Mouse (Mus musculus) liver, postnatal 0 days (tissue): ENCODE measurements around the gene Mmp17. TPM values are rescaled to one million over a fixed set of nuclear protein-coding genes. Genes with fewer than 3 reads are reported as not detected.

Source experiments
- ATAC-seq: fragments of 200-750 bp; cut with Nextera tagmentation; 2 replicates; pipeline ENCODE4 v1.8.0; 2017; ENCODE audit warnings: mild to moderate bottlenecking, moderate library complexity
- DNase-seq: peaks from one replicate; pipeline ENCODE4 v3.0.0-alpha.2; 2016
- H3K27ac ChIP-seq: fragments of 300-500 bp; sonication (generic); 2 replicates; pipeline ENCODE4 v1.5.1; 2014; ENCODE audit warnings: antibody characterized with exemption, moderate library complexity, mild to moderate bottlenecking, low read depth
- H3K27me3 ChIP-seq: fragments of 300-500 bp; sonication (generic); 2 replicates; pipeline ENCODE4 v1.6.1; 2014; ENCODE audit warnings: low read length, control low read depth, mixed read lengths; ENCODE audit not compliant: insufficient read depth
- H3K36me3 ChIP-seq: fragments of 300-500 bp; sonication (generic); replicated peaks from 2 replicates; pipeline ENCODE4 v1.6.1; 2014; ENCODE audit warnings: mild to moderate bottlenecking, control low read depth, low read length, moderate library complexity, mixed read lengths; ENCODE audit not compliant: insufficient read depth
- H3K4me1 ChIP-seq: fragments of 300-500 bp; sonication (generic); 2 replicates; pipeline ENCODE4 v1.6.1; 2014; ENCODE audit warnings: antibody characterized with exemption, mild to moderate bottlenecking, control low read depth; ENCODE audit not compliant: insufficient read depth
- H3K4me2 ChIP-seq: fragments of 300-500 bp; sonication (generic); 2 replicates; pipeline ENCODE4 v1.6.1; 2014; ENCODE audit warnings: low read depth, mild to moderate bottlenecking, low read length, moderate library complexity, mixed read lengths
- H3K4me3 ChIP-seq: fragments of 300-500 bp; sonication (generic); 2 replicates; pipeline ENCODE4 v1.5.1; 2014; ENCODE audit warnings: low read depth, low read length
- H3K9ac ChIP-seq: fragments of 300-500 bp; sonication (generic); replicated peaks from 2 replicates; pipeline ENCODE4 v1.6.1; 2014; ENCODE audit warnings: mild to moderate bottlenecking, moderate library complexity
- H3K9me3 ChIP-seq: fragments of 300-500 bp; sonication (generic); 2 replicates; pipeline ENCODE4 v1.6.1; 2016; ENCODE audit warnings: mild to moderate bottlenecking, control low read depth, low read length, mixed read lengths
- CTCF ChIP-seq: sonication (generic); IDR thresholded peaks from 2 replicates; pipeline ENCODE4 v1.5.1; 2016; ENCODE audit warnings: antibody characterized with exemption, low read depth
- EP300 ChIP-seq: IDR thresholded peaks from 2 replicates; pipeline ENCODE4 v1.6.1; 2016; ENCODE audit warnings: antibody characterized with exemption, low read depth, mild to moderate bottlenecking
- WGBS: fragments of 180-500 bp; shearing (Covaris S2); extraction: QIAGEN DNeasy Blood & Tissue Kit; methylation state at CpG from one replicate; pipeline ENCODE4 v1.1.7; 2014; ENCODE audit not compliant: insufficient replicate concordance; 5-methylcytosine and 5-hydroxymethylcytosine counted together
- polyA plus RNA-seq: library from polyadenylated mRNA; unstranded; fragments of >200 nt; fragmentation: Nextera tagmentation; extraction: Ambion mirVana; gene quantifications from 2 replicates; pipeline ENCODE4 v1.2.1, GENCODE M21; 2015

Gene Mmp17
- polyA plus RNA-seq, 1 experiment from 2014 or later = 0.07 TPM

- no peak for DNase-seq
- 91% methylated on average over 8 of the region's 8 CpGs for WGBS
- Histone ChIP-seq H3K4me3 (no peak overlapping the region), H3K36me3 (peaks cover 76% of the 10 kb centered on the region), H3K4me2 (no peak overlapping the region), H3K9me3 (no peaks in the 10 kb centered on the region), H3K9ac (no peak overlapping the region), H3K27ac (no peak overlapping the region), H3K27me3 (no peaks in the 10 kb centered on the region), H3K4me1 (no peaks in the 10 kb centered on the region)
- no peak for TF ChIP-seq CTCF
- no peak for TF ChIP-seq EP300
- no peak for ATAC-seq
Observed at GRCm38 (mm10) chr5:129562342-129562741, 21.6 kb upstream of the Mmp17 start.

DNA sequence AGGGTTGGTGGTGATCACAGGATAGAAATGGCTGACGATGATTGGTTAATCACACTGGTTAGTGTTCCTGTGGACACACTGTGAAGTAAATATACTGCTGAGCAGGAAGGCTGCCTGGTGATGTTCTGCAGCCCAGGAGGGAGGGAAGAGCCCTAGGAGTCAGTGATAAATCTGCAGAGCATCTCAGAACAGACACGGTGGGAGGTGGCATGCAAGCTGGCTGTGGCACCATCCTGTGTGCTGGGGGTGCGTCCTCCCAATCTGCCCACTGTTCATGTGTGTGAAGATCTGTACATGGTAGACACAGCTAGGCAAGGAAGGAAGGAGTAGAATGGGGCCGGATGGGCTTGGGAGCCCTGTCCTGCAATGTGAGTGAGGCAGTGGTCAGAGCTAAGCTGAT lies 15.4 kb upstream of the Mmp17 start:
- no peak overlapping the region for H3K9ac ChIP-seq
- H3K27me3 ChIP-seq = no peaks in the 10 kb centered on the region
- peaks cover 73% of the 10 kb centered on the region for H3K36me3 ChIP-seq
- no peak overlapping the region for H3K27ac ChIP-seq
- DNase-seq (no peak), ATAC-seq (no peak)
- H3K4me1 ChIP-seq = no peaks in the 10 kb centered on the region
- no peak overlapping the region for H3K4me2 ChIP-seq
- no peaks in the 10 kb centered on the region for H3K9me3 ChIP-seq
- TF ChIP-seq CTCF (no peak), EP300 (no peak)
- WGBS = 91% methylated on average over 4 of the region's 4 CpGs
- H3K4me3 ChIP-seq = no peak overlapping the region

GRCm38 (mm10) chr5:129578201-129578600 lies 5.8 kb upstream of the Mmp17 start:
- peaks cover 18% of the 10 kb centered on the region for H3K27me3 ChIP-seq
- TF ChIP-seq EP300 (no peak), CTCF (no peak)
- 45% methylated on average over 12 of the region's 12 CpGs for WGBS
- no peak overlapping the region for H3K4me2 ChIP-seq
- no peak overlapping the region for H3K27ac ChIP-seq
- no peaks in the 10 kb centered on the region for H3K36me3 ChIP-seq
- H3K9ac ChIP-seq = no peak overlapping the region
- H3K9me3 ChIP-seq = no peaks in the 10 kb centered on the region
- DNase-seq = no peak
- no peak overlapping the region for H3K4me3 ChIP-seq
- no peaks in the 10 kb centered on the region for H3K4me1 ChIP-seq
- ATAC-seq = no peak

- H3K9ac ChIP-seq = no peak overlapping the region
- no peaks in the 10 kb centered on the region for H3K36me3 ChIP-seq
- no peak overlapping the region for H3K27ac ChIP-seq
- no peak overlapping the region for H3K4me3 ChIP-seq
- ATAC-seq (no peak), DNase-seq (no peak)
- H3K4me2 ChIP-seq = no peak overlapping the region
- peaks cover 34% of the 10 kb centered on the region for H3K27me3 ChIP-seq
- H3K4me1 ChIP-seq = peaks cover 15% of the 10 kb centered on the region
- H3K9me3 ChIP-seq = no peaks in the 10 kb centered on the region
- TF ChIP-seq EP300 = no peak
- 16% methylated on average over 6 of the region's 6 CpGs for WGBS
Observed at GRCm38 (mm10) chr5:129580046-129580445, 3.9 kb upstream of the Mmp17 start.

- Histone ChIP-seq H3K4me3 (no peak overlapping the region), H3K4me1 (peaks cover 20% of the 10 kb centered on the region), H3K36me3 (no peaks in the 10 kb centered on the region), H3K27me3 (peaks cover 39% of the 10 kb centered on the region), H3K9me3 (no peaks in the 10 kb centered on the region), H3K9ac (no peak overlapping the region), H3K27ac (no peak overlapping the region), H3K4me2 (no peak overlapping the region)
- TF ChIP-seq CTCF (no peak), EP300 (no peak)
- WGBS = 62% methylated on average over 9 of the region's 9 CpGs
- DNase-seq (no peak), ATAC-seq (no peak)
Observed at GRCm38 (mm10) chr5:129580572-129580971, 3.4 kb upstream of the Mmp17 start.

- no peak for ATAC-seq
Observed at GRCm38 (mm10) chr5:129581015-129581414, 3.0 kb upstream of the Mmp17 start.

GRCm38 (mm10) chr5:129583331-129583730 lies 638 bp upstream of the Mmp17 start:
- 4% methylated on average over 12 of the region's 12 CpGs for WGBS
- ATAC-seq (no peak; the same call in 1 of the 2 replicates), DNase-seq (no peak)
- Histone ChIP-seq H3K4me2 (peak overlapping the region; percentile 98), H3K36me3 (no peaks in the 10 kb centered on the region), H3K27me3 (peaks cover 59% of the 10 kb centered on the region), H3K4me3 (peak overlapping the region; percentile 70), H3K4me1 (peaks cover 28% of the 10 kb centered on the region), H3K9ac (no peak overlapping the region), H3K9me3 (no peaks in the 10 kb centered on the region), H3K27ac (no peak overlapping the region)
- no peak for TF ChIP-seq EP300
- TF ChIP-seq CTCF = no peak

More at GRCm38 (mm10) chr5:129581015-129581414, 3.0 kb upstream of the Mmp17 start:
- H3K9ac ChIP-seq = no peak overlapping the region
- H3K4me3 ChIP-seq = no peak overlapping the region
- no peaks in the 10 kb centered on the region for H3K36me3 ChIP-seq
- no peak overlapping the region for H3K4me2 ChIP-seq
- no peak for DNase-seq
- peaks cover 44% of the 10 kb centered on the region for H3K27me3 ChIP-seq
- no peaks in the 10 kb centered on the region for H3K9me3 ChIP-seq
- no peak overlapping the region for H3K27ac ChIP-seq
- WGBS = 70% methylated on average over 7 of the region's 7 CpGs
- H3K4me1 ChIP-seq = peaks cover 24% of the 10 kb centered on the region
- TF ChIP-seq CTCF (no peak), EP300 (no peak)
